Mouse (Mus musculus): ENCODE measurements at regions not wholly inside any gene's neighbourhood (a gene's known extent, or its start where the extent isn't known, plus 50 kb on each side); places are given as distances from the start of the nearest gene placed in this dataset.

- no peak for DNase-seq (ENCODE audit: low read depth, low spot score)
Measured at GRCm38 (mm10) chr16:24215353-24215752, 178.0 kb upstream of the Lpp start.

GRCm38 (mm10) chr16:24213577-24213976, 179.7 kb upstream of the Lpp start:
- DNase-seq (ENCODE audit: low read depth, low spot score) = no peak

GRCm38 (mm10) chr16:24212702-24213101, 180.6 kb upstream of the Lpp start:
- DNase-seq (ENCODE audit: low read depth, low spot score) = no peak

GRCm38 (mm10) chr16:24211588-24211987, 181.7 kb upstream of the Lpp start:
- no peak for DNase-seq (ENCODE audit: low read depth, low spot score)

GRCm38 (mm10) chr16:24208876-24209275, 184.4 kb upstream of the Lpp start:
- DNase-seq (ENCODE audit: low read depth, low spot score) = no peak

- DNase-seq (ENCODE audit: low read depth, low spot score) = no peak
Measured at GRCm38 (mm10) chr16:24208118-24208517, 185.2 kb upstream of the Lpp start.

- DNase-seq (ENCODE audit: low read depth, low spot score) = no peak
Measured at GRCm38 (mm10) chr16:24207056-24207455, 186.3 kb upstream of the Lpp start.

GRCm38 (mm10) chr16:24206461-24206861, 186.8 kb upstream of the Lpp start:
- DNase-seq (ENCODE audit: low read depth, low spot score) = no peak

- no peak for DNase-seq (ENCODE audit: low read depth, low spot score)
Measured at GRCm38 (mm10) chr16:24205594-24205993, 187.7 kb upstream of the Lpp start.

GRCm38 (mm10) chr16:24204064-24204730, 189.1 kb upstream of the Lpp start:
- DNase-seq (ENCODE audit: low read depth, low spot score) = no peak

GRCm38 (mm10) chr16:24202653-24203052, 190.7 kb upstream of the Lpp start:
- no peak for DNase-seq (ENCODE audit: low read depth, low spot score)

- DNase-seq (ENCODE audit: low read depth, low spot score) = no peak
Measured at GRCm38 (mm10) chr16:24201455-24201854, 191.9 kb upstream of the Lpp start.

- DNase-seq (ENCODE audit: low read depth, low spot score) = no peak
Measured at GRCm38 (mm10) chr16:24200200-24200599, 193.1 kb upstream of the Lpp start.

- DNase-seq (ENCODE audit: low read depth, low spot score) = no peak
Measured at GRCm38 (mm10) chr16:24199408-24200167, 193.7 kb upstream of the Lpp start.

GRCm38 (mm10) chr16:24198291-24198690, 195.0 kb upstream of the Lpp start:
- DNase-seq (ENCODE audit: low read depth, low spot score) = no peak

- DNase-seq (ENCODE audit: low read depth, low spot score) = no peak
Measured at GRCm38 (mm10) chr16:24197618-24198017, 195.7 kb upstream of the Lpp start.

GRCm38 (mm10) chr16:24193945-24194344, 199.4 kb upstream of the Lpp start:
- DNase-seq (ENCODE audit: low read depth, low spot score) = no peak

- no peak for DNase-seq (ENCODE audit: low read depth, low spot score)
Measured at GRCm38 (mm10) chr16:24193251-24193873, 199.9 kb upstream of the Lpp start.

GRCm38 (mm10) chr16:24192013-24192412, 201.3 kb upstream of the Lpp start:
- no peak for DNase-seq (ENCODE audit: low read depth, low spot score)

- no peak for DNase-seq (ENCODE audit: low read depth, low spot score)
Measured at GRCm38 (mm10) chr16:24187131-24187530, 198.5 kb upstream of the Bcl6 start.

- no peak for DNase-seq (ENCODE audit: low read depth, low spot score)
Measured at GRCm38 (mm10) chr16:24185989-24186388, 197.3 kb upstream of the Bcl6 start.

- no peak for DNase-seq (ENCODE audit: low read depth, low spot score)
Measured at GRCm38 (mm10) chr16:24184846-24185245, 196.2 kb upstream of the Bcl6 start.

- no peak for DNase-seq (ENCODE audit: low read depth, low spot score)
Measured at GRCm38 (mm10) chr16:24183216-24183615, 194.6 kb upstream of the Bcl6 start.

Measured in retina, postnatal 7 days (tissue).